Mouse (Mus musculus) adrenal gland, adult 18-20 months (tissue): ENCODE results near the gene Rtn2. TPM values are rescaled to one million over a fixed set of nuclear protein-coding genes. Genes with fewer than 3 reads are reported as not detected.

Source experiments
- DNase-seq, 2 experiments: peaks; one replicate each; pipeline ENCODE4 v3.0.0; 2021 to 2022; ENCODE audit warnings: low spot score in 2 of 2
- total RNA-seq, 2 experiments: library from RNA; stranded (reverse); gene quantifications; 1 replicate in 1 of 2; 2 replicates in 1 of 2; pipeline ENCODE4 v1.2.3; 2021

Gene Rtn2
- total RNA-seq, 2 experiments from 2014 or later = 5.0 to 8.6 TPM

- peak in 1 of 2 experiments; percentile 29 for DNase-seq
These were observed 34.2 kb downstream of the Rtn2 start for GRCm38 (mm10) chr7:19316451-19317161.

GRCm38 (mm10) chr7:19318201-19318600 lies 35.8 kb downstream of the Rtn2 start:
- no peak for DNase-seq

GRCm38 (mm10) chr7:19318676-19319075 lies 36.3 kb downstream of the Rtn2 start:
- DNase-seq = no peak

- no peak for DNase-seq
These were observed 37.0 kb downstream of the Rtn2 start for GRCm38 (mm10) chr7:19319458-19319857.

GRCm38 (mm10) chr7:19319906-19320305 lies 37.5 kb downstream of the Rtn2 start:
- DNase-seq = peak; percentile 93 to 94

GRCm38 (mm10) chr7:19320637-19321036 lies 38.2 kb downstream of the Rtn2 start:
- DNase-seq = no peak

- DNase-seq = no peak
These were observed 39.0 kb downstream of the Rtn2 start for GRCm38 (mm10) chr7:19321464-19321863.

- DNase-seq = no peak
These were observed 40.1 kb downstream of the Rtn2 start for GRCm38 (mm10) chr7:19322489-19322888.

- DNase-seq = no peak
These were observed 41.8 kb downstream of the Rtn2 start for GRCm38 (mm10) chr7:19324221-19324620.

GRCm38 (mm10) chr7:19325262-19326199 lies 43.1 kb downstream of the Rtn2 start:
- no peak for DNase-seq

GRCm38 (mm10) chr7:19326359-19326758 lies 43.9 kb downstream of the Rtn2 start:
- DNase-seq = peak; percentile 79 to 87

GRCm38 (mm10) chr7:19327128-19327527 lies 44.7 kb downstream of the Rtn2 start:
- peak; percentile 83 to 84 for DNase-seq

GRCm38 (mm10) chr7:19327782-19328181 lies 45.4 kb downstream of the Rtn2 start:
- DNase-seq = no peak

GRCm38 (mm10) chr7:19328425-19328824 lies 46.0 kb downstream of the Rtn2 start:
- no peak for DNase-seq

- no peak for DNase-seq
These were observed 49.5 kb downstream of the Rtn2 start for GRCm38 (mm10) chr7:19331910-19332309.

- DNase-seq = peak; percentile 74 to 80
These were observed 50.4 kb downstream of the Rtn2 start for GRCm38 (mm10) chr7:19332709-19333352.

GRCm38 (mm10) chr7:19335583-19335982 lies 53.2 kb downstream of the Rtn2 start:
- DNase-seq = no peak

GRCm38 (mm10) chr7:19337122-19337521 lies 54.7 kb downstream of the Rtn2 start:
- no peak for DNase-seq

GRCm38 (mm10) chr7:19338060-19338459 lies 55.6 kb downstream of the Rtn2 start:
- no peak for DNase-seq

GRCm38 (mm10) chr7:19338596-19338995 lies 56.2 kb downstream of the Rtn2 start:
- no peak for DNase-seq

- DNase-seq = no peak
These were observed 58.8 kb downstream of the Rtn2 start for GRCm38 (mm10) chr7:19341250-19341649.
